Mouse (Mus musculus) heart, embryonic 14.5 days (tissue): ENCODE results near the gene Smagp. TPM values are rescaled to one million over a fixed set of nuclear protein-coding genes. Genes with fewer than 3 reads are reported as not detected.

ENCODE experiments used
- ATAC-seq: fragments of 200-750 bp; cut with Nextera tagmentation; 2 replicates; pipeline ENCODE4 v1.8.0; 2017; ENCODE audit warnings: low read depth, moderate TSS enrichment; ENCODE audit not compliant: insufficient number of reproducible peaks, insufficient read depth, low FRiP score
- H3K27ac ChIP-seq, 2 experiments: fragments of 200-500 bp in 1 of 2; fragments of 300-500 bp in 1 of 2; sonication (generic) in 1 of 2; replicated peaks in 1 of 2; 2 replicates each; pipeline ENCODE4 v1.5.1; 2012 to 2014; ENCODE audit warnings: low read depth in 2 of 2, low read length in 2 of 2, control low read depth in 1 of 2, mild to moderate bottlenecking in 1 of 2, mixed read lengths in 1 of 2; ENCODE audit not compliant: control insufficient read depth in 1 of 2, insufficient read depth in 1 of 2
- H3K27me3 ChIP-seq: fragments of 300-500 bp; sonication (generic); 2 replicates; pipeline ENCODE4 v1.6.1; 2014; ENCODE audit warnings: mild to moderate bottlenecking, low read length, control low read depth; ENCODE audit not compliant: control insufficient read depth, insufficient read depth
- H3K36me3 ChIP-seq: fragments of 300-500 bp; sonication (generic); 2 replicates; pipeline ENCODE4 v1.6.1; 2014; ENCODE audit warnings: mild to moderate bottlenecking, control low read depth, low read length, mixed read lengths; ENCODE audit not compliant: control insufficient read depth, insufficient read depth
- H3K4me1 ChIP-seq, 2 experiments: fragments of 200-500 bp in 1 of 2; fragments of 300-500 bp in 1 of 2; sonication (generic) in 1 of 2; 2 replicates each; pipeline ENCODE4 v1.6.1; 2012 to 2014; ENCODE audit warnings: low read length in 2 of 2, control low read depth in 1 of 2, mixed read lengths in 1 of 2; ENCODE audit not compliant: control insufficient read depth in 2 of 2, insufficient read depth in 2 of 2
- H3K4me2 ChIP-seq: fragments of 300-500 bp; sonication (generic); 2 replicates; pipeline ENCODE4 v1.6.1; 2014; ENCODE audit warnings: mild to moderate bottlenecking, low read length
- H3K4me3 ChIP-seq, 2 experiments: fragments of 200-500 bp in 1 of 2; fragments of 300-500 bp in 1 of 2; sonication (generic) in 1 of 2; 2 replicates each; pipeline ENCODE4 v1.5.1; 2012 to 2014; ENCODE audit warnings: low read length in 2 of 2, mild to moderate bottlenecking in 2 of 2, control low read depth in 1 of 2, low read depth in 1 of 2, moderate library complexity in 1 of 2; ENCODE audit not compliant: control insufficient read depth in 1 of 2, insufficient read depth in 1 of 2
- H3K9ac ChIP-seq: fragments of 300-500 bp; sonication (generic); 2 replicates; pipeline ENCODE4 v1.6.1; 2014; ENCODE audit warnings: mild to moderate bottlenecking, low read length
- H3K9me3 ChIP-seq: fragments of 300-500 bp; sonication (generic); 2 replicates; pipeline ENCODE4 v1.6.1; 2016; ENCODE audit warnings: low read length, control low read depth; ENCODE audit not compliant: control insufficient read depth
- WGBS: fragments of 180-500 bp; shearing (Covaris S2); extraction: QIAGEN DNeasy Blood & Tissue Kit; methylation state at CpG from one replicate; pipeline ENCODE4 v1.1.7; 2014; 5-methylcytosine and 5-hydroxymethylcytosine counted together
- polyA plus RNA-seq: library from polyadenylated mRNA; unstranded; fragments of >200 nt; fragmentation: Nextera tagmentation; extraction: Ambion mirVana; gene quantifications from 2 replicates; pipeline ENCODE4 v1.2.1, GENCODE M21; 2014

Gene Smagp
- polyA plus RNA-seq, 1 experiment from 2014 or later: 18.7 TPM

GRCm38 (mm10) chr15:100635851-100636645, 692 bp downstream of the Smagp start:
- Histone ChIP-seq H3K9ac (peak overlapping the region; percentile 75), H3K27ac (0 out of 4 replicates have a peak overlapping the region, but pooled peaks of 1 of the 2 experiments have one; percentile 16), H3K4me1 (peaks cover 9 to 25% of the 10 kb centered on the region in 2 experiments), H3K4me3 (peak overlapping the region; percentile 67), H3K9me3 (no peaks in the 10 kb centered on the region), H3K27me3 (peaks cover 25% of the 10 kb centered on the region), H3K36me3 (no peaks in the 10 kb centered on the region), H3K4me2 (peak overlapping the region; percentile 97)
- 3% methylated on average over 38 of the region's 38 CpGs for WGBS
- no peak for ATAC-seq

GRCm38 (mm10) chr15:100635239-100635638, 1.5 kb downstream of the Smagp start:
- Histone ChIP-seq H3K27me3 (peaks cover 25% of the 10 kb centered on the region), H3K4me3 (peak overlapping the region in 1 of 2 experiments; percentile 67; a peak in 1 of 4 replicates), H3K4me2 (peak overlapping the region; percentile 97), H3K9ac (no peak overlapping the region), H3K4me1 (peaks cover 6 to 18% of the 10 kb centered on the region in 2 experiments), H3K36me3 (no peaks in the 10 kb centered on the region), H3K27ac (no peak overlapping the region), H3K9me3 (no peaks in the 10 kb centered on the region)
- ATAC-seq: no peak
- WGBS: 12% methylated on average over 9 of the region's 9 CpGs

GRCm38 (mm10) chr15:100633341-100633740, 3.4 kb downstream of the Smagp start:
- no peak overlapping the region for H3K4me3 ChIP-seq
- no peak for ATAC-seq

GRCm38 (mm10) chr15:100632323-100632722, 4.4 kb downstream of the Smagp start:
- Histone ChIP-seq H3K36me3 (no peaks in the 10 kb centered on the region), H3K27ac (no peak overlapping the region), H3K27me3 (peaks cover 25% of the 10 kb centered on the region), H3K9ac (no peak overlapping the region), H3K4me3 (no peak overlapping the region), H3K4me1 (peaks cover 13 to 26% of the 10 kb centered on the region in 2 experiments), H3K4me2 (no peak overlapping the region), H3K9me3 (no peaks in the 10 kb centered on the region)
- ATAC-seq: no peak
- WGBS: 63% methylated on average over 5 of the region's 5 CpGs

More at GRCm38 (mm10) chr15:100633341-100633740, 3.4 kb downstream of the Smagp start:
- peaks cover 25% of the 10 kb centered on the region for H3K27me3 ChIP-seq
- H3K9ac ChIP-seq: no peak overlapping the region
- H3K36me3 ChIP-seq: no peaks in the 10 kb centered on the region
- H3K9me3 ChIP-seq: no peaks in the 10 kb centered on the region
- H3K4me2 ChIP-seq: no peak overlapping the region
- no peak overlapping the region for H3K27ac ChIP-seq
- H3K4me1 ChIP-seq: peaks cover 6 to 19% of the 10 kb centered on the region in 2 experiments
- WGBS: 80% methylated on average over 10 of the region's 10 CpGs

- Histone ChIP-seq H3K27me3 (peaks cover 18% of the 10 kb centered on the region), H3K4me3 (no peak overlapping the region), H3K36me3 (no peaks in the 10 kb centered on the region), H3K27ac (no peak overlapping the region), H3K4me2 (no peak overlapping the region), H3K9ac (no peak overlapping the region), H3K9me3 (no peaks in the 10 kb centered on the region), H3K4me1 (peaks cover 10 to 20% of the 10 kb centered on the region in 2 experiments; a peak in 3 of 4 replicates)
- WGBS: 76% methylated on average over 12 of the region's 12 CpGs
- ATAC-seq: no peak
These were observed 5.1 kb downstream of the Smagp start for GRCm38 (mm10) chr15:100631454-100632170.

- Histone ChIP-seq H3K27ac (no peak overlapping the region), H3K4me3 (no peak overlapping the region), H3K9me3 (no peaks in the 10 kb centered on the region), H3K4me2 (no peak overlapping the region), H3K9ac (no peak overlapping the region), H3K27me3 (peaks cover 4% of the 10 kb centered on the region; the same call in 1 of the 2 replicates), H3K36me3 (no peaks in the 10 kb centered on the region), H3K4me1 (peaks cover 10 to 11% of the 10 kb centered on the region in 2 experiments; a peak in 3 of 4 replicates)
- no peak for ATAC-seq
- 73% methylated on average over 3 of the region's 3 CpGs for WGBS
These were observed 6.6 kb downstream of the Smagp start for GRCm38 (mm10) chr15:100630126-100630525.

GRCm38 (mm10) chr15:100628797-100629196, 7.9 kb downstream of the Smagp start:
- no peaks in the 10 kb centered on the region for H3K27me3 ChIP-seq
- 49% methylated on average over 7 of the region's 7 CpGs for WGBS
- no peak for ATAC-seq

More at GRCm38 (mm10) chr15:100628797-100629196, 7.9 kb downstream of the Smagp start:
- Histone ChIP-seq H3K4me2 (no peak overlapping the region), H3K27ac (0 out of 4 replicates have a peak overlapping the region, but pooled peaks of 1 of the 2 experiments have one; percentile 28), H3K9ac (no peak overlapping the region), H3K4me3 (no peak overlapping the region), H3K4me1 (peaks cover 10% of the 10 kb centered on the region in 2 experiments; a peak in 3 of 4 replicates), H3K36me3 (no peaks in the 10 kb centered on the region), H3K9me3 (no peaks in the 10 kb centered on the region)
